25 mouse cellular contexts compared by ENCODE assay signal in genomic region chr3:41229493-41229892, GRCm38 (mm10).
DNase-seq lines count a peak whose midpoint lies in the region; ATAC-seq and TF ChIP-seq lines count a peak whose summit lies in the region.
"Had no signal": no experiment of that assay in that cellular context is flagged by ENCODE, and none has a peak within 500 bp of the region (broad histone marks: within the 10 kb centered on the region; RNA-seq: fewer than 3 reads in every experiment).

No protein-coding gene starts in this region.

- ATAC-seq in heart, embryonic 14.5 days (ENCODE audit: insufficient number of reproducible peaks, insufficient read depth, low FRiP score, low read depth), result no peak
- no peak for ATAC-seq in heart, embryonic 11.5 days (replicated peaks; ENCODE audit: insufficient number of reproducible peaks, low FRiP score, low TSS enrichment)
- peak; percentile 46 for ATAC-seq in lung, postnatal 0 days
- peak; percentile 82 for ATAC-seq in granulocyte monocyte progenitor cell, adult 5-6 weeks (replicated peaks; ENCODE audit: poor library complexity, severe bottlenecking)
- ATAC-seq in forebrain, embryonic 14.5 days, result no peak
- ATAC-seq: intestine, embryonic 16.5 days had no signal

- no peak overlapping the region for H3K4me3 ChIP-seq in heart, embryonic 14.5 days (ENCODE audit: control insufficient read depth in 1 of 2, insufficient read depth in 1 of 2, low read depth in 1 of 2, low read length in 2 of 2)
- no peak overlapping the region for H3K4me3 ChIP-seq in heart, embryonic 11.5 days (ENCODE audit: low read depth, low read length)
- H3K4me3 ChIP-seq in lung, postnatal 0 days (ENCODE audit: low read depth, low read length), result no peak overlapping the region
- H3K4me3 ChIP-seq in forebrain, embryonic 14.5 days (ENCODE audit: low read depth, low read length), result no peak overlapping the region
- H3K4me3 ChIP-seq: embryonic facial prominence, embryonic 15.5 days; hindbrain, embryonic 10.5 days; limb, embryonic 13.5 days; lung, embryonic 15.5 days; megakaryocyte, embryonic 14.5 days; neural tube, embryonic 12.5 days; stomach, embryonic 15.5 days had no signal

- no peak overlapping the region for H3K9ac ChIP-seq in heart, embryonic 14.5 days (ENCODE audit: low read length)
- H3K9ac ChIP-seq in heart, embryonic 11.5 days (ENCODE audit: low read depth, low read length), result no peak overlapping the region
- no peak overlapping the region for H3K9ac ChIP-seq in lung, postnatal 0 days (replicated peaks; ENCODE audit: low read depth)
- H3K9ac ChIP-seq in forebrain, embryonic 14.5 days (ENCODE audit: low read length), result no peak overlapping the region
- H3K9ac ChIP-seq: embryonic facial prominence, embryonic 15.5 days; limb, embryonic 13.5 days; liver, embryonic 14.5 days; lung, embryonic 15.5 days; neural tube, embryonic 12.5 days; stomach, embryonic 15.5 days had no signal

- no peaks in the 10 kb centered on the region for H3K36me3 ChIP-seq in heart, embryonic 14.5 days (ENCODE audit: control insufficient read depth, insufficient read depth, low read length)
- no peaks in the 10 kb centered on the region for H3K36me3 ChIP-seq in heart, embryonic 11.5 days (ENCODE audit: control insufficient read depth, insufficient read depth, low read length)
- H3K36me3 ChIP-seq in lung, postnatal 0 days (ENCODE audit: insufficient read depth, low read length), result no peaks in the 10 kb centered on the region
- H3K36me3 ChIP-seq in forebrain, embryonic 14.5 days (ENCODE audit: control insufficient read depth, insufficient read depth, low read length), result no peaks in the 10 kb centered on the region
- H3K36me3 ChIP-seq: embryonic facial prominence, embryonic 15.5 days; heart, embryonic 10.5 days; hindbrain, embryonic 10.5 days; limb, embryonic 13.5 days; lung, embryonic 15.5 days; neural tube, embryonic 12.5 days; stomach, embryonic 15.5 days had no signal

- 73% methylated on average over 2 of the region's 2 CpGs for WGBS in heart, embryonic 14.5 days
- 73% methylated on average over 2 of the region's 2 CpGs for WGBS in heart, embryonic 11.5 days (ENCODE audit: insufficient replicate concordance)
- 37% methylated on average over 2 of the region's 2 CpGs for WGBS in lung, postnatal 0 days
- 94% methylated on average over 2 of the region's 2 CpGs for WGBS in forebrain, embryonic 14.5 days

- no peak overlapping the region; a peak in 1 of 4 replicates for H3K27ac ChIP-seq in heart, embryonic 14.5 days (replicated peaks in 1 of 2; ENCODE audit: control insufficient read depth in 1 of 2, insufficient read depth in 1 of 2, low read depth in 2 of 2, low read length in 2 of 2)
- no peak overlapping the region for H3K27ac ChIP-seq in heart, embryonic 11.5 days (ENCODE audit: low read depth, low read length)
- H3K27ac ChIP-seq in lung, postnatal 0 days (ENCODE audit: low read length), result no peak overlapping the region
- H3K27ac ChIP-seq in forebrain, embryonic 14.5 days (ENCODE audit: low read depth, low read length), result no peak overlapping the region
- H3K27ac ChIP-seq: embryonic facial prominence, embryonic 15.5 days; hindbrain, embryonic 10.5 days; limb, embryonic 13.5 days; liver, embryonic 14.5 days; lung, embryonic 15.5 days; neural tube, embryonic 12.5 days; stomach, embryonic 15.5 days had no signal

- TF ChIP-seq CTCF in lung, postnatal 0 days (IDR thresholded peaks at IDR 0.05), result no peak

- H3K27me3 ChIP-seq in heart, embryonic 14.5 days (ENCODE audit: control insufficient read depth, insufficient read depth, low read length), result no peaks in the 10 kb centered on the region
- no peaks in the 10 kb centered on the region for H3K27me3 ChIP-seq in heart, embryonic 11.5 days (ENCODE audit: control insufficient read depth, insufficient read depth, low read length)
- no peaks in the 10 kb centered on the region for H3K27me3 ChIP-seq in lung, postnatal 0 days (replicated peaks; ENCODE audit: insufficient read depth, low read length)
- H3K27me3 ChIP-seq in forebrain, embryonic 14.5 days (replicated peaks; ENCODE audit: control insufficient read depth, insufficient read depth, low read length), result no peaks in the 10 kb centered on the region
- H3K27me3 ChIP-seq: embryonic facial prominence, embryonic 15.5 days; megakaryocyte, embryonic 14.5 days; neural tube, embryonic 12.5 days; stomach, embryonic 15.5 days had no signal

- H3K4me2 ChIP-seq in heart, embryonic 14.5 days (ENCODE audit: low read length), result peak overlapping the region; percentile 41; the same call in 1 of the 2 replicates
- H3K4me2 ChIP-seq in heart, embryonic 11.5 days, result no peak overlapping the region
- no peak overlapping the region for H3K4me2 ChIP-seq in lung, postnatal 0 days (replicated peaks; ENCODE audit: low read depth, low read length)
- no peak overlapping the region for H3K4me2 ChIP-seq in forebrain, embryonic 14.5 days (ENCODE audit: low read length)
- H3K4me2 ChIP-seq: embryonic facial prominence, embryonic 15.5 days; neural tube, embryonic 12.5 days; stomach, embryonic 15.5 days had no signal

- TF ChIP-seq EP300 in lung, postnatal 0 days (IDR thresholded peaks at IDR 0.05), result no peak

- H3K4me1 ChIP-seq in heart, embryonic 14.5 days (ENCODE audit: control insufficient read depth in 2 of 2, insufficient read depth in 2 of 2, low read length in 2 of 2), result peaks cover 16 to 17% of the 10 kb centered on the region in 2 experiments
- H3K4me1 ChIP-seq in heart, embryonic 11.5 days (ENCODE audit: control insufficient read depth, insufficient read depth, low read length), result 0 out of 2 replicates have a peak, but pooled peaks cover 10% of the 10 kb centered on the region
- H3K4me1 ChIP-seq in lung, postnatal 0 days (ENCODE audit: insufficient read depth, low read depth, low read length), result peaks cover 4% of the 10 kb centered on the region; the same call in 1 of the 2 replicates
- no peaks in the 10 kb centered on the region for H3K4me1 ChIP-seq in forebrain, embryonic 14.5 days (ENCODE audit: control insufficient read depth, insufficient read depth, low read length)
- H3K4me1 ChIP-seq: megakaryocyte, embryonic 14.5 days; neural tube, embryonic 12.5 days had no signal

- no peaks in the 10 kb centered on the region for H3K9me3 ChIP-seq in heart, embryonic 14.5 days (ENCODE audit: control insufficient read depth, low read length)
- H3K9me3 ChIP-seq in heart, embryonic 11.5 days (replicated peaks; ENCODE audit: control insufficient read depth, low read length), result no peaks in the 10 kb centered on the region
- no peaks in the 10 kb centered on the region for H3K9me3 ChIP-seq in lung, postnatal 0 days (ENCODE audit: low read length)
- H3K9me3 ChIP-seq in forebrain, embryonic 14.5 days (replicated peaks; ENCODE audit: control insufficient read depth, low read length), result no peaks in the 10 kb centered on the region
- H3K9me3 ChIP-seq: embryonic facial prominence, embryonic 15.5 days; heart, embryonic 10.5 days; hindbrain, embryonic 10.5 days; limb, embryonic 13.5 days; lung, embryonic 15.5 days; neural tube, embryonic 12.5 days; stomach, embryonic 15.5 days had no signal

- DNase-seq in lung, postnatal 0 days (ENCODE audit: low spot score), result peak; percentile 17
- no peak for DNase-seq in lung, postnatal 36 days
- no peak for DNase-seq in right cerebral cortex, postnatal 36 days (ENCODE audit: low spot score in 2 of 2)
- DNase-seq in forebrain, embryonic 14.5 days (ENCODE audit: low spot score), result no peak
- DNase-seq: adrenal gland, postnatal 10 days; cerebellum, adult 9-10 months; gastrocnemius, postnatal 14 days; kidney, postnatal 4 days; layer of hippocampus, adult 9-11 months; midbrain, embryonic 14.5 days; right cerebral cortex, postnatal 14 days; thymus, postnatal 25 days had no signal

Comparison
In these comparisons a context has a peak if more than half of its experiments do, and no peak if none do; other contexts are left out.
1. ATAC-seq: peak in lung, postnatal 0 days (single experiment) and granulocyte monocyte progenitor cell, adult 5-6 weeks (single experiment); none in heart, embryonic 14.5 days (single experiment), heart, embryonic 11.5 days (single experiment) and forebrain, embryonic 14.5 days (single experiment).